Mouse (Mus musculus) lung, postnatal 0 days (tissue): ENCODE data around the gene Ift46. TPM values are rescaled to one million over a fixed set of nuclear protein-coding genes. Genes with fewer than 3 reads are reported as not detected.
A peak's percentile ranks its signal among the peaks of the same experiment; 100 is the strongest.

Experiments
- ATAC-seq: fragments of 200-750 bp; cut with Nextera tagmentation; 2 replicates; pipeline ENCODE4 v1.8.0; 2017; ENCODE audit warnings: moderate library complexity
- DNase-seq: peaks from one replicate; pipeline ENCODE4 v3.0.0-alpha.2; 2016; ENCODE audit warnings: low spot score
- H3K27ac ChIP-seq: fragments of 300-500 bp; sonication (generic); 2 replicates; pipeline ENCODE4 v1.5.1; 2014; ENCODE audit warnings: antibody characterized with exemption, mild to moderate bottlenecking, low read length, mixed read lengths
- H3K27me3 ChIP-seq: fragments of 300-500 bp; sonication (generic); replicated peaks from 2 replicates; pipeline ENCODE4 v1.6.1; 2014; ENCODE audit warnings: low read length, mixed read lengths; ENCODE audit not compliant: insufficient read depth
- H3K36me3 ChIP-seq: fragments of 300-500 bp; sonication (generic); 2 replicates; pipeline ENCODE4 v1.6.1; 2014; ENCODE audit warnings: low read length, mixed read lengths; ENCODE audit not compliant: insufficient read depth
- H3K4me1 ChIP-seq: fragments of 300-500 bp; sonication (generic); 2 replicates; pipeline ENCODE4 v1.6.1; 2014; ENCODE audit warnings: antibody characterized with exemption, low read depth, low read length, mixed read lengths; ENCODE audit not compliant: insufficient read depth
- H3K4me2 ChIP-seq: fragments of 300-500 bp; sonication (generic); replicated peaks from 2 replicates; pipeline ENCODE4 v1.6.1; 2014; ENCODE audit warnings: low read depth, mild to moderate bottlenecking, low read length, moderate library complexity, mixed read lengths
- H3K4me3 ChIP-seq: fragments of 300-500 bp; sonication (generic); 2 replicates; pipeline ENCODE4 v1.5.1; 2014; ENCODE audit warnings: low read depth, low read length
- H3K9ac ChIP-seq: fragments of 300-500 bp; sonication (generic); replicated peaks from 2 replicates; pipeline ENCODE4 v1.6.1; 2014; ENCODE audit warnings: low read depth, mild to moderate bottlenecking
- H3K9me3 ChIP-seq: fragments of 300-500 bp; sonication (generic); 2 replicates; pipeline ENCODE4 v1.6.1; 2016; ENCODE audit warnings: low read length, mixed read lengths
- CTCF ChIP-seq: IDR thresholded peaks from 2 replicates; pipeline ENCODE4 v1.5.1; 2016; ENCODE audit warnings: antibody characterized with exemption, mild to moderate bottlenecking
- EP300 ChIP-seq: IDR thresholded peaks from 2 replicates; pipeline ENCODE4 v1.6.1; 2016; ENCODE audit warnings: antibody characterized with exemption, mild to moderate bottlenecking, control low read depth
- WGBS: fragments of 180-500 bp; shearing (Covaris S2); extraction: QIAGEN DNeasy Blood & Tissue Kit; methylation state at CpG from one replicate; pipeline ENCODE4 v1.1.7; 2014; 5-methylcytosine and 5-hydroxymethylcytosine counted together
- polyA plus RNA-seq: library from polyadenylated mRNA; unstranded; fragments of >200 nt; fragmentation: Nextera tagmentation; extraction: Ambion mirVana; gene quantifications from 2 replicates; pipeline ENCODE4 v1.2.1, GENCODE M21; 2015

Ift46 gene
- polyA plus RNA-seq, 1 experiment from 2014 or later, result 91.7 TPM

GRCm38 (mm10) chr9:44721877-44722186 lies 45.9 kb upstream of the Ift46 start:
- no peak for ATAC-seq
- H3K4me1 ChIP-seq, result peaks cover 11% of the 10 kb centered on the region
- no peak overlapping the region for H3K4me2 ChIP-seq
- no peaks in the 10 kb centered on the region for H3K9me3 ChIP-seq
- 87% methylated on average over 3 of the region's 3 CpGs for WGBS
- DNase-seq, result no peak
- H3K9ac ChIP-seq, result no peak overlapping the region
- H3K27me3 ChIP-seq, result no peaks in the 10 kb centered on the region
- TF ChIP-seq CTCF, result no peak
- no peak for TF ChIP-seq EP300
- 0 out of 2 replicates have a peak overlapping the region, but pooled peaks have one; percentile 14 for H3K27ac ChIP-seq
- H3K4me3 ChIP-seq, result 0 out of 2 replicates have a peak overlapping the region, but pooled peaks have one; percentile 38
- H3K36me3 ChIP-seq, result peaks cover under 1% of the 10 kb centered on the region; the same call in 1 of the 2 replicates

DNA sequence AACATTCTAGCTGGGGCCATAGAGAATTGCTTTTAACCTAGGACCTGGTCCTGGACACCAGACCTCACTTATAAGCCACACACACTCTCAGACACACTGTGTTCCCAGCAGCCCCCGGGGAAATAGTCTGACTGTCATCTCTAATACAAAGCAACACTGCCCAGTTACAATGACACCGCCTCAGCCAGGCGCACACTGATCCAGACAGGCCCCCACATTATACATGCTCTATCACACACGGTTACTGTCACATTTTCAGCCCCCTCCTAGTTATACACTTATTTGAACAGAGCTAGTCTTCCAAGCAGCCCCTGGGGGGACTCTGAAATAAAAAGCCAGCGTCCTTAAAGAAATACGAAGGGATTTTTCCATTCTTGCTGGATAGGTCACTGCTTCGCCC lies 45.1 kb upstream of the Ift46 start:
- 52% methylated on average over 7 of the region's 7 CpGs for WGBS
- DNase-seq (no peak), ATAC-seq (no peak)
- H3K9me3 ChIP-seq, result no peaks in the 10 kb centered on the region
- H3K4me2 ChIP-seq, result no peak overlapping the region
- no peak overlapping the region for H3K4me3 ChIP-seq
- peaks cover 4% of the 10 kb centered on the region for H3K36me3 ChIP-seq
- H3K4me1 ChIP-seq, result peaks cover 11% of the 10 kb centered on the region
- no peaks in the 10 kb centered on the region for H3K27me3 ChIP-seq
- TF ChIP-seq CTCF, result no peak
- TF ChIP-seq EP300, result no peak
- H3K27ac ChIP-seq, result peak overlapping the region; percentile 76
- H3K9ac ChIP-seq, result no peak overlapping the region

- ATAC-seq, result peak; percentile 47
- peak; percentile 61 for DNase-seq
- 31% methylated on average over 7 of the region's 7 CpGs for WGBS
Measured at GRCm38 (mm10) chr9:44723008-44723407, 44.7 kb upstream of the Ift46 start.

GRCm38 (mm10) chr9:44723521-44724041 lies 44.1 kb upstream of the Ift46 start:
- no peak for DNase-seq
- H3K27ac ChIP-seq, result peak overlapping the region; percentile 76
- WGBS, result 49% methylated on average over 11 of the region's 11 CpGs
- peaks cover 11% of the 10 kb centered on the region for H3K4me1 ChIP-seq
- peaks cover 4% of the 10 kb centered on the region for H3K36me3 ChIP-seq
- H3K27me3 ChIP-seq, result no peaks in the 10 kb centered on the region
- H3K4me3 ChIP-seq, result no peak overlapping the region
- H3K9me3 ChIP-seq, result no peaks in the 10 kb centered on the region
- no peak overlapping the region for H3K4me2 ChIP-seq
- no peak for TF ChIP-seq EP300
- no peak for TF ChIP-seq CTCF
- ATAC-seq, result no peak
- no peak overlapping the region for H3K9ac ChIP-seq

More at GRCm38 (mm10) chr9:44723008-44723407, 44.7 kb upstream of the Ift46 start:
- H3K9me3 ChIP-seq, result no peaks in the 10 kb centered on the region
- H3K4me1 ChIP-seq, result peaks cover 11% of the 10 kb centered on the region
- no peaks in the 10 kb centered on the region for H3K27me3 ChIP-seq
- TF ChIP-seq CTCF (no peak), EP300 (peak; percentile 79)
- no peak overlapping the region for H3K4me2 ChIP-seq
- H3K4me3 ChIP-seq, result no peak overlapping the region
- peak overlapping the region; percentile 76 for H3K27ac ChIP-seq
- no peak overlapping the region for H3K9ac ChIP-seq
- H3K36me3 ChIP-seq, result peaks cover 4% of the 10 kb centered on the region

GRCm38 (mm10) chr9:44724223-44724622 lies 43.5 kb upstream of the Ift46 start:
- peaks cover 4% of the 10 kb centered on the region for H3K36me3 ChIP-seq
- 29% methylated on average over 6 of the region's 6 CpGs for WGBS
- H3K9ac ChIP-seq, result no peak overlapping the region
- no peak overlapping the region for H3K4me2 ChIP-seq
- peak; percentile 80 for TF ChIP-seq EP300
- TF ChIP-seq CTCF, result no peak
- ATAC-seq, result peak; percentile 78
- peak overlapping the region; percentile 76; the same call in 1 of the 2 replicates for H3K27ac ChIP-seq
- DNase-seq, result peak; percentile 75
- peaks cover 11% of the 10 kb centered on the region for H3K4me1 ChIP-seq
- no peaks in the 10 kb centered on the region for H3K9me3 ChIP-seq
- no peaks in the 10 kb centered on the region for H3K27me3 ChIP-seq
- no peak overlapping the region for H3K4me3 ChIP-seq

- Histone ChIP-seq H3K9me3 (no peaks in the 10 kb centered on the region), H3K4me1 (peaks cover 11% of the 10 kb centered on the region), H3K4me2 (no peak overlapping the region), H3K27ac (peak overlapping the region; percentile 59), H3K4me3 (no peak overlapping the region), H3K36me3 (peaks cover 4% of the 10 kb centered on the region), H3K27me3 (no peaks in the 10 kb centered on the region), H3K9ac (no peak overlapping the region)
- no peak for ATAC-seq
- TF ChIP-seq CTCF (no peak), EP300 (no peak)
- WGBS, result 40% methylated on average over 2 of the region's 2 CpGs
- DNase-seq, result no peak
Measured at GRCm38 (mm10) chr9:44724665-44725064, 43.0 kb upstream of the Ift46 start.
